Mouse (Mus musculus) frontal cortex, adult 2 months (tissue): ENCODE measurements at regions not wholly inside any gene's neighbourhood (a gene's known extent, or its start where the extent isn't known, plus 50 kb on each side); places are given as distances from the start of the nearest gene placed in this dataset.

Experiments used
- DNase-seq, 2 experiments: peaks; one replicate each; pipeline ENCODE4 v3.0.0; 2022; ENCODE audit warnings: low spot score in 1 of 2; ENCODE audit errors: extremely low spot score in 1 of 2

GRCm38 (mm10) chr4:39508866-39509265, 58.8 kb downstream of the 1700009N14Rik start:
- no peak for DNase-seq

GRCm38 (mm10) chr4:39527492-39527891, 77.4 kb downstream of the 1700009N14Rik start:
- no peak for DNase-seq

GRCm38 (mm10) chr4:39528661-39529060, 78.6 kb downstream of the 1700009N14Rik start:
- DNase-seq = no peak

GRCm38 (mm10) chr4:39556101-39556763, 106.1 kb downstream of the 1700009N14Rik start:
- peak in 1 of 2 experiments; percentile 8 for DNase-seq

- no peak for DNase-seq
Observed at GRCm38 (mm10) chr4:39597426-39597825, 147.3 kb downstream of the 1700009N14Rik start.

GRCm38 (mm10) chr4:39605046-39605445, 155.0 kb downstream of the 1700009N14Rik start:
- DNase-seq = no peak

- no peak for DNase-seq
Observed at GRCm38 (mm10) chr4:39644136-39644535, 194.0 kb downstream of the 1700009N14Rik start.

GRCm38 (mm10) chr4:39644849-39645248, 194.8 kb downstream of the 1700009N14Rik start:
- DNase-seq = peak; percentile 3 to 19

GRCm38 (mm10) chr4:39660538-39660937, 210.4 kb downstream of the 1700009N14Rik start:
- no peak for DNase-seq

- no peak for DNase-seq
Observed at GRCm38 (mm10) chr4:39672609-39673008, 222.5 kb downstream of the 1700009N14Rik start.

- no peak for DNase-seq
Observed at GRCm38 (mm10) chr4:39695236-39695635, 245.1 kb downstream of the 1700009N14Rik start.

- peak; percentile 56 to 87 for DNase-seq
Observed at GRCm38 (mm10) chr4:39697565-39697964, 247.5 kb downstream of the 1700009N14Rik start.

- peak; percentile 3 to 40 for DNase-seq
Observed at GRCm38 (mm10) chr4:39699347-39699746, 249.3 kb downstream of the 1700009N14Rik start.

- no peak for DNase-seq
Observed at GRCm38 (mm10) chr4:39717477-39717876, 267.4 kb downstream of the 1700009N14Rik start.

- no peak for DNase-seq
Observed at GRCm38 (mm10) chr4:39718691-39719090, 268.6 kb downstream of the 1700009N14Rik start.

- DNase-seq = no peak
Observed at GRCm38 (mm10) chr4:39719951-39720350, 269.9 kb downstream of the 1700009N14Rik start.

GRCm38 (mm10) chr4:39721524-39721923, 271.4 kb downstream of the 1700009N14Rik start:
- no peak for DNase-seq

- no peak for DNase-seq
Observed at GRCm38 (mm10) chr4:39765586-39765985, 315.5 kb downstream of the 1700009N14Rik start.

GRCm38 (mm10) chr4:39791096-39791495, 341.0 kb downstream of the 1700009N14Rik start:
- peak in 1 of 2 experiments; percentile 15 for DNase-seq

GRCm38 (mm10) chr4:39809950-39810349, 332.9 kb upstream of the Aco1 start:
- DNase-seq = peak in 1 of 2 experiments; percentile 3

GRCm38 (mm10) chr4:39812766-39813165, 330.1 kb upstream of the Aco1 start:
- DNase-seq = peak in 1 of 2 experiments; percentile 7

- no peak for DNase-seq
Observed at GRCm38 (mm10) chr4:39815620-39816019, 327.3 kb upstream of the Aco1 start.

- no peak for DNase-seq
Observed at GRCm38 (mm10) chr4:39817675-39818074, 325.2 kb upstream of the Aco1 start.
